Mouse (Mus musculus): ENCODE measurements around the gene Aldh16a1.

Gene Aldh16a1

DNA sequence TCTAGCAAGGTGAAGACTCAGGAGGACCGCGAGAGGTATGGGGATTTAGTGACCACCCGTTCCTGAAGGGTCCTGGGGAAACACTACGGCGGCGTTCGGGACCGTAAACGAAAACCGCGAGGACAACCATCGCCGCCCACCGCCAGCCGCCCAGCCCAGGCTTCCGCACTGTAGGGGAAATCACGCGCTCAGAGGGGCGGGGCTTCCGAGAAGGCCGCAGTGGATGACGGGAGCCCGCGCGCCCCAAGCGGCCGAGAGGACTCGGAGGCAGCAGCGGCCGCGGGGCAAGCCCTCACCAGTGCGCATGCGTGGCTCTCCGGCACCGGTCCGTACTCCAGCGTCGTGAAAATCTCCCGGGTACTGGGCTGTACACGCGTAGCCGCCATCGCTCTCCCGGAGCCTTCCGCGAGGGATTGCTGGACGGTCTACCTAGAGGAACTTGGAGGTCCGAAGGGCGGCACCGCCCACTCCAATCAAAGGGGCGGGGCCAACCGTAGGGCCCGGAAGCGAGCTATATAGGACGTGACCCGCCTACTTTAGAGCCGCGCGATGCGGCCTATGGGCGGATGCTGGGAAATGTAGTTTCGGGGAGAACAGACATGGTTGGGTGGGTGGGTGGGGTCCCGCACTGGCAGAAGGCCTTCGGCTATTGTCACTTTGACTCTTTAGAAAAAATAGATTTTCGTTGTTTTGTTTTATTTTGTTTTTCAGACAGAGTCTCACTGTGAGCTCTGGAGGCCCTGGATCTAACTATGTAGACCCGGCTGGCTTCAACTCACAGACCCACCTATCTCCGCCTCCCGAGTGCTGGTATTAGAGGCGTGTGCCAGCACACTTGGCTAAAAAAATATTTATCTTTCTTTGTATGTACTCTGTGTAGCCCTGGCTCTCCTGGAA lies at the start of gene Aldh16a1, which contains the start of gene Pih1d1:
Gene Aldh16a1, minus strand, starts transcription at position 489 of the 897 bp plus-strand sequence.
Gene Pih1d1, plus strand, starts transcription at position 208 of the 897 bp plus-strand sequence.
- peak; percentile 99 for DNase-seq (ENCODE audit: low read depth, low spot score)

DNA sequence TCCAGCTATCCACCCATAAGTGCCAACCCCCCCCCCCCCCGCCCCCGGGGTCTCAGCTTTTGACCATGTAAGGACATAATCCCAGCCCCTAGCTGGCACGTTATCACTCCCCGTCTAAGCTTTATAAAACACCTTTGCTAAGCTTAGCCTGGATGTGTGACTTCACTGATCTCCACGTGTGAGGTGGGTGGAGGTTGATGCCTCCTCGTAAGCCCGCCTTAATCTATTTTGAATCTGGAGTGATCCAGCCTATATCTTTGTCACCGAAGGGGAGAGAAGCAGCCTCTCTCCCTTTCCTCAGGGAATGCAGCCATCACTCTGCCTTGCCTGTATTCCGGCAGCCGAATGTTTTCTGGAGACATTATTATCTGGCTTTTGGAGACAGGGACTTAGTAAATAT lies 48.3 kb upstream of the Aldh16a1 start:
- DNase-seq (ENCODE audit: low read depth, low spot score), result no peak

DNA sequence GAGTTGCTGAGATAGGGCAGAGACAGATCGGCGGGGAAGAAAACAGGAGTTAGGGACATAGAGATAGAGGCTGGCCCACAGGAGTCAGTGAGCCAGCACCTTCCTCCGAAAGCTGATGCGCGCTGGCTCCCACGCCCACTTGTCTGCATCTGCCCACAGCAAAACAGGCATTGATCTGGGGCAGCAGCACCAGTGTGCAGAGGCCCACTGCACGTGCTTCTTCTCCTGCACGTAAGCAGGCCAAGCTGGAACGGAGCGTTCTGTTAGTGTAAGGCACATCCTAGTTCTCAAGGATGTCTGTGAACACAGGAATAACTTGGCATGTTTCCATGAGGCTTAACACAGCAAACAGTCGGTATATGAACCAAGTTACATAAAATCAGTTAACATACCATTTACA lies 44.6 kb upstream of the Aldh16a1 start:
- no peak for DNase-seq (ENCODE audit: low read depth, low spot score)

DNA sequence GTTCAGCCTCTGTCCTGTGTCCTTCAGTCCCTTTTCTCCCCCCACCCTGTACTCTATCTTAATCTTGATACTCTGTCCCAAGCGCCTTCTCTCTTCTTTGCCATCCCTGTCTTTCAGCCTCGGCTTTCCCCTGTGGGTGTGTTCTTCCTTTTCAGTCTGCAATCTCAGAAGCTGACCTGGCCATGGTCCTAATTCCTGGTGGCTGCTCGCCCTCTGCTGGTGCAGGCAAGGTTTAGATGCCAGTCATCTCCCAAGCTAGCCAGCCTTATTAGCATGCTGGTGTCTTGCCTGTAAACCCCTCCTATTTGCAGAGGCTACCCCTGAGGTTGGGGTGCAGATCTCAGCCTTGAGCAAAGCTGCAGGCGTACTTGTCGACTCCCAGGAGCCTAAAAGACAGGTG lies 44.1 kb upstream of the Aldh16a1 start:
- DNase-seq (ENCODE audit: low read depth, low spot score), result peak; percentile 72

DNA sequence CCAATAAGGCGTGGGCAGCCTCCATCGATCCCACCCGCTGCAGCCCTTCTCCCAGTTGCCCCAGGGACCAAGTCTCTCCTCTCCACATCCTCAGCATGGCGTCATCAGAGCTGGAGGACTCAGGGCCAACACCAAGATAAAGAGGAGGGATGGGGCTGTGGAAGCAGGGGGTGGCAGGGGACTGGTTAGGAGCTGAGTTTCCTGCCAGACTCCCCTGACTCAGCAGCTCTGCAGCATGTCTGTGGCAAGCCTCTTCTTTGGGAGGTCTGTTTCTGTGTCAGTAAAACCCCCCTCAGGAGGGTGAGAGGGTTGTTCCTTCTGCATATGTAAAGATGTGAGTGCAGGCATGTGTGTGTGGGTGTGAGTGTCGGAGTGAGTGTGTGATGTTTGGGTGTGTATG lies 42.6 kb upstream of the Aldh16a1 start:
- DNase-seq (ENCODE audit: low read depth, low spot score), result no peak

DNA sequence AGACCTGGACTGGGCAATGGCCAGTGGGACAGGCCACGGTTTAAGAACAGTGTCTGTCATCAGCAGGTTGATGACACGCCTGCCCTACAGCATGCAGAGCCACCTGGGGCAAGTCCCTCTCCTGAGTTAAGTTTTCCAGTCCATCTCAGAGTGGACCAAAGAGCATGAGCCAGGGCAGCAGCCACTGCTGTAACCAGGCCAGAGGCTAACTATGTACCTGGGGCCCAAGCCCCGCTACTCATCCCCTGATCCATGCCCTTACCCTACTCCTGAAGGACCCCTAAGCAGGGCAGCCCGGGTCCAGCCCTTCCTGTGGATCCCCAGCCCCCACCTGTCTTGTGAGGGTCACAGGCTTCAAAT lies 41.8 kb upstream of the Aldh16a1 start:
- DNase-seq (ENCODE audit: low read depth, low spot score), result no peak

DNA sequence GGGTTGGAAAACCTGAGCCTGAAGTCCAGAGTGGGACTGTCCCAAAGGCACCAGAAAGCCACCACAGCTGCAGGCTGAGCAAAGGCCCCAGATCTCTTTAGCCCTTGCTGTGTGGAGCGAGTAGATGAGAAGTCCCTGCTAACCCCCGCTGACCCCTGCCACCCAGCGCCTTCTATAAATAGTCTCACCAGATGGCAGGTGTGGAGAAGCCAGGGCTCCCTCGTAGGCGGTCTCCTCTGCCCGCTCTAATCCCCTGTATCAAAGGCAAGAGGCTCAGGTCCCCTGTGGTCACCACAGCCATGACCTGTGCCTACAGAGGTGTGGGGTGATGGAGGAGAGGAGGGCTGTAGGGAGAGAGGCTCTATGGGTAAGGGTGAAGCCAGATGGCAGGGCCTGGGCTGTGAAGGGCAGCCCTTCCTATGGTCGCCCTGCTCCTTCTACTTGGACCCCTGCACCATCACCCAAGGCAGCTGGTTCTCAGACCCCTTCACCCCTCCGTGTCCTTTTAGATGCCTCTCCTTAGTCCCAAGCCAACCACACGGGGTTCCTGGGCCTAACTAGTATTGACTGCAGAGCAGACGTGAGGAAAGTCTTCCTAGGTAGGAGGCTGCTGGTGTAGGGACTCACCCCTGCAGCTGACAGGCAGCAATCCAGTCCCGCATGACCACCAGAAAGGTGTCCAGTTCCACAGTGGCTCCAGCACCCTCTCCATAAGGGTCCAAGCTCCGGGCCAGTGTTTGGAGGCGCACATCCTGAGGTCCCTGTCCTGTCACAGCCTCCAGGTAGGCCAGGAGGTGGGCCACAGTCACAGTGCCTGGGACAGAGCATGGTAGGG lies 41.2 kb upstream of the Aldh16a1 start:
- DNase-seq (ENCODE audit: low read depth, low spot score), result no peak

DNA sequence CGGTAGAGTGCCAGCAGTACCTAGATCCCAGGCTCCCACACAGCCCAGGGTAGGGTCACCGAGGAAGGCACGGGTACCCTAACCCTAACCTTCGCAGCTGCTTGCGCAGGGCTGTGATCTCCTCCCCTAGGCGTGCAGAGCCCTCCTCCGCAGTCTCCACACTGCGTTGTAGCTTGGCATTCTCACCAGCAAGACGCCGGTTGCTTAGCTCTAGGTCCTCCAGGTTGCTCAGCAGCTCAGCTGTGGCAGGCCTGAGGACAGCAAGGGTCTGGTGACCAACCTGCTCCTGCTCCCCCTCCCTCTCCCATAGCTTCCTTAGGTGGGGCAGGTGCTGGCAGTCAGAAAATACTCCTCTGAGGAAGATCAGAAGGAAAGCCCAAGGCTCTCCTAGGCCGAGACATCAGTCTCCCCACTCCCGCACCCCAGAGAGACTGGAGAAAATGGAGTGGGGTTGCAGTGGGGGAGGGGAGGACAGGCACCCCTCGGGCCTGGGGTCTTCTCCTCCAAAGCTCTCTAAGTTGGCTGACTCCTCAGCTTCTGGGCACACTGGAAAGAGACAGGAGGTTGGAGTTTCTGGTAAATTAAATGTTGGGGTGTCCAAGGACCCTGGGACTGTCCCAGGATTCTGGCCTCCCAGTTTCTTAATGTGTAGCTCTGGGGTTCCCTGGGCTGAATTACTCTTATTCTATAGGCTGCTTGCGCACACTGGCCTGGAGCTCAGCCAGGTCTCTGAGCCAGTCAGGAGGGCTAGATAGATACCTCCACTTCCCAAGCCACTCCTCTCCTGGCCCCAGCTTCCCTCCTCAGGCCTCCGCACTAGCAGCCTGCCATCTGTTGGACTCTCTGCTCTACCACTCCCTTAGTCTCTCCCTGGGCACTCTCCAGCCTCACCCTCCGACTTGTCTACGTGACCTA lies 39.7 kb upstream of the Aldh16a1 start:
- no peak for DNase-seq (ENCODE audit: low read depth, low spot score)

DNA sequence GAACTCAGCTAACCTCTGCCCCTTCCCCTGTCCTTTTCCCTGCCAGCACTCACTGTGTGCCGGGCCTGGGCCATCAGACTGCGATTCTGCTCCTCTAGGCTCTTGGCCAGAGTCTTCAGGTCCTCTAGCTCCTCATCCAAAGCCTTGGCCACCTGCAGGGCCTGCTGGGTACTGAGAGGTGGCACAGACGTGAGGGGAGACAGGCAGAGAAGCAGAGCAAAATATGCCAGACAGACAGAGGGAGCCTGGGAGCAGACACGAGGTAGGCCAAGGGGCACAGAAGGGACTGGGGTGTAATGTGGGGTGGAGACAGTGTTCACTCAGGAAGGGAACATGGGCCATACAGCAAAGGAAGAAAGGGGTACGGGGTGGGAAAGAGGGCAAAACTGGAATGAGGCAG lies 39.0 kb upstream of the Aldh16a1 start:
- DNase-seq (ENCODE audit: low read depth, low spot score), result no peak

DNA sequence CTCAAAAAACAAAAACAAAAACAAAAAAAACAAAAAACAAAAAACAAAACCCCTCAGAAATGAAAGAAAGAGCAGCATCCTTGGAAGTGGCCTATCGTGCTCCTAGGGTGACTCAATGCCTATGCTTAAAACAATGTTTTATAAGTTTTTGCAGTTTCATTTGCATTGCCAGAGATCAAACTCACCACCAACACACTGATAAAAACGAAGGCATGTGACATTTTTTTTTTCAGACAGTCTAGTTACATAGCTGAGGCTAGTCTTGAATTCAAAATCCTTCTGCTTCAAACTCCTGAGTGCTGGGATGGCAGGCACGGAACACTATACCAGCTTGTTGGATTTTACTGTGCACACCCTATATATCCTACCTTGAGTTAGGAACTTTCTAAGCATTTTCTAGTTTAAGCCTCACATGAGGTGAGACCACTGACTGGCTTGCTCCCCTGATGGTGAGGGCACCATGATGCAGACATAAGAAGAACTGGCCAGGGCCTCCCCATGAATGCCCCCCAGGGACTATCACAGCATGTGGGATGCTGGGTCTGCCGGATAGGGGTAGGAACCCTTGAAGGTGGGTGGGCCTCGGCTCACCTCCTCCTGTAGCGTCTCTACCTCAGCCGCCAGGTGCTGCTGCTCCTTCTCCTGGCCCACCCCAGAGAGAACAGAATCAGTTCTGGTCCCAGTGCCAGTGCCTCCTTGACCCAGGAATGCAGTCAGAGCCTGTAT lies 38.4 kb upstream of the Aldh16a1 start:
- no peak for DNase-seq (ENCODE audit: low read depth, low spot score)

DNA sequence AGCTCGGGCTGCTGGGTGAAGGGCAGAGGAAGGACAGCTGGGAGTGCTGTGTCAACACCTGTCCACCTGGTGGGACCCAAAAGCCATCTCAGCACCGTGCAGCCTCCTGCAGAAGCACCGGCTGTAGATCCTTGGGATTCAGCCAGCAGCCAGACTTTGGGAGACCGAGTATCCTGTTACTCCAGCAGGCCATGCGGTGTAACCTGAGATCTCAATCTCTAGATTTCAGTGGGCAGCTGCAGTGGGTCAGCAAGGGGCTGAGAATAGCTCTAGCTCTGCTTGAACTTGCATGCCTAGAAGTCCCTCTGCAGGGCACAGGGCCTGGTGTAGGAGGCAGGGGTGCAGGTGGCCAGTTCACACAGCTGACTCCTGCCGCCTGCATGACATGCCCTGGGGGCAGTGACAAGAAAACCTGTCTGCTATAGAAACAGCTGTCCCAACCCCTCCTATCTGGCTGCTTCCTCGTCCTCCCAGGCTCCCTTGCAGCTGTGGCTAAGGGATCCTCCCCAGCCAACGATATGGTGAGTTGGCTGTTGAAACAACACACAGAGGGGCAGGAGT lies 37.5 kb upstream of the Aldh16a1 start:
- no peak for DNase-seq (ENCODE audit: low read depth, low spot score)

DNA sequence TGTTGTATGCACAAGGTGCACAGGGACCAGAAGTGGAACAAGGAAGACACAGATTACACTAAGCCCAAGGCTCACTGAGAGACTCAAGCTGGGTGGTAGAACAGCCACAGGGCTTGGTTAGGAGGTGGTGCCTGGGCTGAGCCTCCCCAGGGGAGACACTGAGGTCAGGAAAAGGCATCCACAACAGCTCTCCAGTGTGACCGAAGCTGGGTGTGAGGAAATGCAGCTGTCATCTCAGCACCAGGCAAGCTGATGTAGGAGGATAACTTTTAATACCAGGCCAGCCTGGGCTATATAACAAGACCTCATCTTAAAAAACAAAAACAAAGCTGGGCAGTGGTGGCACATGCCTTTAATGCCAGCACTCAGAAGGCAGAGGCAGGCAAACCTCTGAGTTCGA lies 36.8 kb upstream of the Aldh16a1 start:
- DNase-seq (ENCODE audit: low read depth, low spot score), result no peak

DNA sequence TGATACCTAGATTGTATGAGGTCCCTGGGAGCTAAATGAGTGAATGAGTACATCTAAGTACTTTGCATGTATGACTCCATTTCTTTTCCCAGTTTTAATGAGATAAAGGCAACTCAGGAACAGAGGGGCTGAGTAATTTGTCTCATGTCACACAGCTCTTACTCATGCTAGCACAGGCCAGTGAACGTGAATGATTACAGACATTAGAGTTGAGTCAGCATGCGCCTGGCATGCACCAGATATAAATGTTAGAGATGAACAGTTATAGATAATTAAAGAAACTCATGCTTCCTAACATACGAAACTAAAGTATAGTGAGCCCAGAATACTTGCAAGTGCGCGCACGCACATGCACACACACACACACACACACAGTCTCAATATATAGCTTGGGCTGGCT lies 35.8 kb upstream of the Aldh16a1 start:
- no peak for DNase-seq (ENCODE audit: low read depth, low spot score)

DNA sequence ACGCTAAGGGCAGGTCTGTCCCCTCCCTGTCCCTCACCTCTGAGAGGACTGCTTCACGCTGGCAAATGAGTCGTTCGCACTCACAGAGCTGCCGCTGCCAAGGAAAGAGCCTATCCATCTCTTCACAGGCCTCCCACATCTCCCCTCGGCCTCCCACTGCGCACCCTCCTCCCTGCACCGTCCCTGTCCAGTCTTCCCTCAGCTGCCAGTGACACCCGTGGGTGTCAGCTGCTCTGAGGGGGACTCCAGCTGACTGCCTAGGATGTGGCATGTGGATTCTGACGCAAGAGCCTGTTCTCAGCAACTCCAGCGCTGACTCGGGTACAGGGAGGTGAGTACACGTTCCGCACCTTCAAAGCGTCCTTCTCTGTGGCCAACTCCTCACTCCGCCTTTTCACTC lies 35.2 kb upstream of the Aldh16a1 start:
- DNase-seq (ENCODE audit: low read depth, low spot score), result no peak

DNA sequence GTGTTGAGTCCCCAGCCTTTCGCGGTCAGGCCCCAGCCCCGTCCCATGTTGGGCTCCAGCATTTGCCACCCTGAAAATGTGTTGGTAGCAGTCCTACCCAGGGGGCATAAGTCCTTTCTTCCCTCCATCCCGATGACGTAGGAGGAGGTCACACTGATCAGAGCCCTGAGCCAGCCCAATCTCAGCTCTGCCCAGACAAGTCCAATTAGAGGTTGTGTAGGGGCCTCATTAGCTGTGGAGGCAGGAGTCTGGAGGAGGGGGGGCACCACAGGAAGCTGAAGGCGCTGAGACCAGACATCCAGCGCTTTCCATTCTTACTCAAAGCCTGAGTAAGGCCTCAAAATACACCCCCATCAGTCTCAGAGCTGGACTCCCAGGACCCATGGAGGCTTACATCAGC lies 31.5 kb upstream of the Aldh16a1 start:
- DNase-seq (ENCODE audit: low read depth, low spot score), result no peak

DNA sequence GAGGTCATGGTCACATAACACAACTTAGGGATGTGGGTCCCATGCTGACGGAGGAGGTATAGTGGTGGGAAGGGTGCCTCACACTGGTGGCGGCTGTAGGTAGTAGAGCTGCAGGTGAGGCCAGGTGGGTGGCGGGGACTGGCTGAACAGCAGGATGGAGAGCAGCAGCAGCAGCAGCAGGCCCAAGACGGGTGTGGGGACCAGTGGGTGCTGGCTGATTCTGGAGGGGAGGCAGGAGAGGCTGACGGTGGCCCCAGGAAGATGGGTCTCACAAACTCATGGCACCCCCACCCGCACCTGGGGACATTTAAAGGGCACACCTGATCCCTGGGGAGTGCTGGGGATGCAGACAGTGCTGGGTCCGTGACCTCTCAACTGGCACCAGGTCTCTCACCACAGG lies 29.3 kb upstream of the Aldh16a1 start:
- no peak for DNase-seq (ENCODE audit: low read depth, low spot score)

DNA sequence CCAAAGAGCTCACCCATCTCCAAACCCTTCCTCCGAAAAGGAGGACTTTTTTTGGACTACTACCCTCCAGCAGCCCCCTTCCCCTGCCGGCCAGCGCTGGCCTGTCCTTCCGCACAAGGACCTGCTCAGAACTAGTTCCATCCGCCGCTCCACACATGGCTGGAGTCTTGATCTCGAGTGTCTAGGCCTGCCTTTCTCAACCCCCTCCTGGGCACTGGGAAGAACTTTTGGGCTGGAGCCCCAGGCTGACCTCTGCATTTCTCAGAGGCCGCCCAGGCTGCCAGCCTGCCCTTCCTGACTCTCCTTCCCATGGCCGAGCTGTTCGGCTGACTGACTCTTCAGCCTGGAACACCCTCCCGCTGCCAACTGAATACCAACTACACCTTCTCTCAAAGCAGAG lies 28.2 kb upstream of the Aldh16a1 start:
- no peak for DNase-seq (ENCODE audit: low read depth, low spot score)

DNA sequence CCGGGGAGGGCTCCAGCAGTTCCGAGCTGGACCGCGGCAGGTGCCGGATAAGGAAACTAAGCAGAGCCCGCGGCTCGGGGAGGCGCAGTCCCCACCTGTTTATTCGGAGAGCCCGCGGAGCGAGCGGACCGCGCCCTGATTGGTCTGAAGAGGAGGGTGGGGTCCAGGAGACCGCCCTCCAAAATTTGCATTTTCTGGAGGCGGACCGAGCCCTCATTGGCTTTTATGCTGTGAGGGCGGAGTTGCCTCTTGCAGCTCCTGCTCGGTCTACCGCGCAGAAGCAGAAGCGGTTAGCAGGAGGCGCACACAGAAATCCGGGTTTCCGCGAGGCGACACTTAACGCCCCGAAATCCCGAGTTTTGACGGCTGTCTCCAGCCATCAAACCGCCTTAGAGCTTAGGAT lies 27.8 kb upstream of the Aldh16a1 start:
- peak; percentile 86 for DNase-seq (ENCODE audit: low read depth, low spot score)

DNA sequence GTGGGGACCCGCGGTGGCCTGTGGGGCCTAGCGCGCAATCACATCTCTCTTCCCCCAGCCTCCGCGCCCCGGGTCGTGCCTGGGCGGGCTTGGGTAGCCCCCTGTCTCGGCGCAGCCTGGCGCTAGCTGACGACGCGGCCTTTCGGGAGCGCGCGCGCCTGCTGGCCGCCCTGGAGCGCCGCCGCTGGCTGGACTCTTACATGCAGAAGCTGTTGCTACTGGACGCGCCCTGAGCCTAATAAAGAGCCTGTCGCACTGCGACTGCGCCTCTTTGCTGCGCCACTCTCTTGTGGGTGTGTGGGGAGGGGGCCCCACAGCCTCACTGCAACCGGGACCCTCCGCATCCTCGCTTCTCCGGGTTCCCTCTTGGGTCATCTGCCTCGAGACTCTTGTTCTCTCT lies 27.2 kb upstream of the Aldh16a1 start:
- no peak for DNase-seq (ENCODE audit: low read depth, low spot score)

DNA sequence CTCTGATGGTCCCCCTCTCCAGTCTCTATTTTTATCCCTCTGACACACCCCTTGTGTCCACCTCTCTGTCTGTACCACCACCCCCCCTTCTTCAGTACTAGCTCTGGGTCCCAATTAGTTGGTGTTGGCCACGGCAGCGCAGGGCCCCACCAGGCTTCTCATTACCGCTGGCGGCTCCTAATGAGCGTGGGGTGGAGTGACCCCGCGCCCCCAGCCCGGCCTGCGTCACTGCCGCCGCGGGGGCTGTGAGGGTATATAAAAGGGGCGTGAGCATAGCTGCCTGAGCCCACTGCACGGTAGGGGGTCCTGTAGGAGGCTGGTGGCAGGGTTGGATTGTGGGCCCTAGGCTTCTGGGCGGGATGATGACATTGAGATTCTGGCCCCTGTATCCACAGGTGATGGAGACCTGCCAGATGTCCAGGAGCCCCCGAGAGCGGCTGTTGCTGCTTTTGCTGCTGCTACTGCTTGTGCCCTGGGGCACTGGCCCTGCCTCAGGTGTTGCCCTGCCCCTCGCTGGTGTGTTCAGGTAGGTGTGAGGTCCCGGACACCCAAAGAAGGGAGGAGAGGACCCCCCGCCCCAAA lies 26.6 kb upstream of the Aldh16a1 start, which contains the start of gene Pth2:
Gene Pth2, plus strand, starts transcription at position 100 of the 582 bp plus-strand sequence.
- no peak for DNase-seq (ENCODE audit: low read depth, low spot score)

Data from CD4-positive, CD25-positive, alpha-beta regulatory T cell, adult 2 months (primary cell).